Mouse (Mus musculus) forebrain, embryonic 15.5 days (tissue): Measurements from ENCODE around the gene Pkd2. TPM values are rescaled to one million over a fixed set of nuclear protein-coding genes. Genes with fewer than 3 reads are reported as not detected.

Experiments
- polyA plus RNA-seq: library from polyadenylated mRNA; unstranded; fragments of >200 nt; fragmentation: Nextera tagmentation; extraction: Ambion mirVana; gene quantifications from 2 replicates; pipeline ENCODE4 v1.2.1, GENCODE M21; 2015

Pkd2 gene
- polyA plus RNA-seq, 1 experiment from 2014 or later = 8.2 TPM

Other genes starting within 250 kb of the Pkd2 start
- gene Ibsp, start 160.3 kb upstream of the Pkd2 start, polyA plus RNA-seq = 0.63 and 2.1 TPM in 2 replicates
- not detected in 2 replicates for gene Mepe, start 134.1 kb upstream of the Pkd2 start, polyA plus RNA-seq
- 6.7 and 8.9 TPM in 2 replicates for gene Spp1, start 24.3 kb upstream of the Pkd2 start, polyA plus RNA-seq
- 13.3 and 14.0 TPM in 2 replicates for gene BC005561, start 48.9 kb downstream of the Pkd2 start, polyA plus RNA-seq